Mouse (Mus musculus): ENCODE measurements around the gene Arhgef10l.

- TF ChIP-seq CTCF (IDR thresholded peaks at IDR 0.05; ENCODE audit: extremely low read depth, insufficient read length, insufficient replicate concordance, low read depth, low read length) (no peak), POLR2A (IDR thresholded peaks at IDR 0.05; ENCODE audit: low read depth, low read length) (no peak)
Measured at GRCm38 (mm10) chr4:140684881-140685303, 19.1 kb upstream of the Arhgef10l start.
